Mouse (Mus musculus) myocyte (in vitro differentiated cells): ENCODE results near the gene Rps27a.

Source experiments
- POLR2A ChIP-seq: IDR thresholded peaks from one replicate; pipeline ENCODE4 v1.6.1; 2011; ENCODE audit warnings: low read depth, mild to moderate bottlenecking, control low read depth, moderate library complexity; ENCODE audit not compliant: insufficient read length
- TCF3 ChIP-seq: IDR thresholded peaks from one replicate; pipeline ENCODE4 v1.6.1; 2011; ENCODE audit warnings: low read depth, control low read depth; ENCODE audit not compliant: insufficient read length
- USF1 ChIP-seq: IDR thresholded peaks from one replicate; pipeline ENCODE4 v1.6.1; 2011; ENCODE audit warnings: low read depth, mild to moderate bottlenecking, control low read depth, moderate library complexity

DNA sequence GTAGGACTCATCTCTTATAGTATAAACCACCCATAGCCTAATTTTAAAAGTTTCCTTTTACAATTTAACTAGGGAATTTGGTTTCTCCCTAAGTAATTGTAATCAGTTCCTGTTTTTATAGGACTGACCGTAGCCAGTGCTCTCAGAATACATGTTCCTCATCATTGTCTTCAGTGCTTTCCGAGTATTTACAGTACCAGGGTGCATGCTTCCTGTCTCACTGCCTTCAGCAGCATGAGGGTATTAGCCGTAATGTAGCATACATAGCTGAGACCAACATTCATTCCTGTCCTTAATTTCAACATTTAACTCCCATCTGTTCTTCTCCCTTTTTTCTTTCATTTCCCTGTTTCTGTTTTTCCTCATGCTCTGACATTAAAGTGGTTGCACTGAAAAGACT, 50.9 kb downstream of the Rps27a start:
- no peak for TF ChIP-seq USF1
- TF ChIP-seq TCF3, result no peak
- no peak for TF ChIP-seq POLR2A
